Mouse (Mus musculus): Measurements from ENCODE around the gene Gpbp1.

Gene Gpbp1

GRCm38 (mm10) chr13:111489802-111490723 is at the start of gene Gpbp1:
Gpbp1 (minus strand) TSS chr13:111490111.
- peak; percentile 99 for DNase-seq (ENCODE audit: low read depth, low spot score)

- peak; percentile 76 for DNase-seq (ENCODE audit: low read depth, low spot score)
These were observed 47.8 kb upstream of the Gpbp1 start for GRCm38 (mm10) chr13:111537718-111538117.

- DNase-seq (ENCODE audit: low read depth, low spot score): peak; percentile 69
These were observed 46.4 kb upstream of the Gpbp1 start for GRCm38 (mm10) chr13:111536207-111536887.

GRCm38 (mm10) chr13:111534131-111534530 is 44.2 kb upstream of the Gpbp1 start:
- DNase-seq (ENCODE audit: low read depth, low spot score): peak; percentile 62

GRCm38 (mm10) chr13:111532178-111532948 is 42.5 kb upstream of the Gpbp1 start:
- DNase-seq (ENCODE audit: low read depth, low spot score): no peak

GRCm38 (mm10) chr13:111531701-111532100 is 41.8 kb upstream of the Gpbp1 start:
- no peak for DNase-seq (ENCODE audit: low read depth, low spot score)

GRCm38 (mm10) chr13:111524277-111524676 is 34.4 kb upstream of the Gpbp1 start:
- DNase-seq (ENCODE audit: low read depth, low spot score): no peak

- DNase-seq (ENCODE audit: low read depth, low spot score): no peak
These were observed 32.4 kb upstream of the Gpbp1 start for GRCm38 (mm10) chr13:111522336-111522735.

- DNase-seq (ENCODE audit: low read depth, low spot score): no peak
These were observed 30.5 kb upstream of the Gpbp1 start for GRCm38 (mm10) chr13:111520456-111520855.

- DNase-seq (ENCODE audit: low read depth, low spot score): no peak
These were observed 28.4 kb upstream of the Gpbp1 start for GRCm38 (mm10) chr13:111518332-111518731.

GRCm38 (mm10) chr13:111516385-111517150 is 26.7 kb upstream of the Gpbp1 start:
- DNase-seq (ENCODE audit: low read depth, low spot score): no peak

GRCm38 (mm10) chr13:111509385-111509784 is 19.5 kb upstream of the Gpbp1 start:
- no peak for DNase-seq (ENCODE audit: low read depth, low spot score)

GRCm38 (mm10) chr13:111508645-111509044 is 18.7 kb upstream of the Gpbp1 start:
- no peak for DNase-seq (ENCODE audit: low read depth, low spot score)

- no peak for DNase-seq (ENCODE audit: low read depth, low spot score)
These were observed 4.6 kb upstream of the Gpbp1 start for GRCm38 (mm10) chr13:111494330-111495029.

- no peak for DNase-seq (ENCODE audit: low read depth, low spot score)
These were observed 1.3 kb upstream of the Gpbp1 start for GRCm38 (mm10) chr13:111491046-111491756.

- no peak for DNase-seq (ENCODE audit: low read depth, low spot score)
These were observed 459 bp downstream of the Gpbp1 start for GRCm38 (mm10) chr13:111489502-111489801.

- DNase-seq (ENCODE audit: low read depth, low spot score): peak; percentile 29
These were observed 1.0 kb downstream of the Gpbp1 start for GRCm38 (mm10) chr13:111488651-111489501.

- DNase-seq (ENCODE audit: low read depth, low spot score): no peak
These were observed 12.2 kb downstream of the Gpbp1 start for GRCm38 (mm10) chr13:111477695-111478094.

GRCm38 (mm10) chr13:111470562-111471237 is 19.2 kb downstream of the Gpbp1 start:
- no peak for DNase-seq (ENCODE audit: low read depth, low spot score)
